Mouse (Mus musculus) embryonic fibroblast, embryonic 13.5 days (primary cell): ENCODE results near the gene Gm20388.

Source experiments
- CTCF ChIP-seq: IDR thresholded peaks from 2 replicates; pipeline ENCODE4 v1.5.1; 2011; ENCODE audit warnings: mild to moderate bottlenecking, control low read depth, low read length, moderate library complexity, borderline replicate concordance; ENCODE audit not compliant: insufficient read depth
- POLR2A ChIP-seq: IDR thresholded peaks from 2 replicates; pipeline ENCODE4 v1.6.1; 2011; ENCODE audit warnings: low read depth, mild to moderate bottlenecking, control low read depth, low read length, moderate library complexity

GRCm38 (mm10) chr8:121827726-121828125, 1917.1 kb downstream of the Gm20388 start:
- TF ChIP-seq CTCF (no peak), POLR2A (no peak)
